Mouse (Mus musculus) right cerebral cortex, adult 18-20 months (tissue): ENCODE data around the gene Krt88.
A peak's percentile ranks its signal among the peaks of the same experiment; 100 is the strongest.

Experiments used
- DNase-seq: peaks from one replicate; pipeline ENCODE4 v3.0.0; 2022; ENCODE audit warnings: mixed read lengths

Gene Krt88

GRCm38 (mm10) chr15:101447444-101447843, at the start of gene Krt88:
Gene Krt88, plus strand, starts transcription at chr15:101447744.
- DNase-seq = no peak

GRCm38 (mm10) chr15:101398269-101398668, 49.3 kb upstream of the Krt88 start:
- no peak for DNase-seq

GRCm38 (mm10) chr15:101410775-101411174, 36.8 kb upstream of the Krt88 start, which contains the start of gene Krt7:
Gene Krt7, plus strand, starts transcription at chr15:101411043.
- DNase-seq = no peak

GRCm38 (mm10) chr15:101412188-101412587, 35.4 kb upstream of the Krt88 start:
- no peak for DNase-seq

- peak; percentile 7 for DNase-seq
These were observed 33.5 kb upstream of the Krt88 start for GRCm38 (mm10) chr15:101413916-101414635.

GRCm38 (mm10) chr15:101414807-101415565, 32.6 kb upstream of the Krt88 start:
- no peak for DNase-seq

- DNase-seq = no peak
These were observed 28.6 kb upstream of the Krt88 start for GRCm38 (mm10) chr15:101418950-101419349.

GRCm38 (mm10) chr15:101420903-101421302, 26.6 kb upstream of the Krt88 start:
- no peak for DNase-seq

GRCm38 (mm10) chr15:101424914-101425313, 22.6 kb upstream of the Krt88 start:
- no peak for DNase-seq

GRCm38 (mm10) chr15:101436611-101437010, 10.9 kb upstream of the Krt88 start:
- DNase-seq = no peak

- DNase-seq = no peak
These were observed 9.0 kb upstream of the Krt88 start, which contains the start of gene Krt87 for GRCm38 (mm10) chr15:101438555-101438954. Gene Krt87, minus strand, starts transcription at chr15:101438804.

GRCm38 (mm10) chr15:101440837-101441236, 6.7 kb upstream of the Krt88 start:
- peak; percentile 30 for DNase-seq

- DNase-seq = no peak
These were observed 972 bp upstream of the Krt88 start for GRCm38 (mm10) chr15:101446572-101446971.

- DNase-seq = peak; percentile 79
These were observed 5.7 kb downstream of the Krt88 start for GRCm38 (mm10) chr15:101453093-101453736.

- DNase-seq = no peak
These were observed 7.2 kb downstream of the Krt88 start for GRCm38 (mm10) chr15:101454774-101455173.

- no peak for DNase-seq
These were observed 7.7 kb downstream of the Krt88 start for GRCm38 (mm10) chr15:101455292-101455691.

GRCm38 (mm10) chr15:101455891-101456290, 8.3 kb downstream of the Krt88 start:
- DNase-seq = no peak

GRCm38 (mm10) chr15:101458361-101458930, 10.9 kb downstream of the Krt88 start:
- DNase-seq = no peak

- DNase-seq = no peak
These were observed 11.7 kb downstream of the Krt88 start for GRCm38 (mm10) chr15:101459283-101459682.

GRCm38 (mm10) chr15:101463651-101464050, 16.1 kb downstream of the Krt88 start, which contains the start of gene Krt81:
Gene Krt81, minus strand, starts transcription at chr15:101463751.
- DNase-seq = no peak

- no peak for DNase-seq
These were observed 21.5 kb downstream of the Krt88 start for GRCm38 (mm10) chr15:101469093-101469492.

GRCm38 (mm10) chr15:101472952-101473528, 25.5 kb downstream of the Krt88 start, which contains the start of gene Krt86:
Gene Krt86, plus strand, starts transcription at chr15:101473478.
- no peak for DNase-seq
